Mouse (Mus musculus) urinary bladder, adult 18-20 months (tissue): ENCODE measurements around the gene Gm42742.

Experiments
- DNase-seq, 2 experiments: peaks; one replicate each; pipeline ENCODE4 v3.0.0; 2022; ENCODE audit warnings: low spot score in 2 of 2, mixed read lengths in 2 of 2

Gm42742 gene

GRCm38 (mm10) chr7:127020901-127021562, at the start of gene Gm42742, which contains the start of gene Prrt2:
Gm42742 (minus strand) TSS chr7:127021097.
Prrt2 (minus strand) TSS chr7:127021211.
- peak in 1 of 2 experiments; percentile 36 for DNase-seq

- DNase-seq: no peak
Measured at GRCm38 (mm10) chr7:127066317-127066716, 45.4 kb upstream of the Gm42742 start.

- DNase-seq: no peak
Measured at GRCm38 (mm10) chr7:127065538-127065937, 44.6 kb upstream of the Gm42742 start.

- no peak for DNase-seq
Measured at GRCm38 (mm10) chr7:127055026-127055585, 34.2 kb upstream of the Gm42742 start.

GRCm38 (mm10) chr7:127041851-127042672, 21.2 kb upstream of the Gm42742 start, which contains the start of gene Kif22:
Kif22 (minus strand) TSS chr7:127042471.
- DNase-seq: peak; percentile 82 to 87

- no peak for DNase-seq
Measured at GRCm38 (mm10) chr7:127031244-127031643, 10.3 kb upstream of the Gm42742 start.

GRCm38 (mm10) chr7:127030172-127030571, 9.3 kb upstream of the Gm42742 start:
- no peak for DNase-seq

GRCm38 (mm10) chr7:127027885-127028284, 7.0 kb upstream of the Gm42742 start:
- no peak for DNase-seq

- DNase-seq: peak; percentile 97 to 98
Measured at GRCm38 (mm10) chr7:127026984-127027726, 6.3 kb upstream of the Gm42742 start, which contains the start of gene Maz. Maz (minus strand) TSS chr7:127027037.

- DNase-seq: no peak
Measured at GRCm38 (mm10) chr7:127026616-127026983, 5.7 kb upstream of the Gm42742 start.

GRCm38 (mm10) chr7:127026161-127026600, 5.3 kb upstream of the Gm42742 start:
- DNase-seq: peak; percentile 45 to 59

- DNase-seq: peak in 1 of 2 experiments; percentile 31
Measured at GRCm38 (mm10) chr7:127025556-127026160, 4.8 kb upstream of the Gm42742 start.

- peak; percentile 59 to 68 for DNase-seq
Measured at GRCm38 (mm10) chr7:127024755-127025555, 4.1 kb upstream of the Gm42742 start.

- DNase-seq: no peak
Measured at GRCm38 (mm10) chr7:127023896-127024690, 3.2 kb upstream of the Gm42742 start.

GRCm38 (mm10) chr7:127023272-127023691, 2.4 kb upstream of the Gm42742 start:
- DNase-seq: no peak

GRCm38 (mm10) chr7:127022528-127023271, 1.8 kb upstream of the Gm42742 start:
- no peak for DNase-seq

- DNase-seq: no peak
Measured at GRCm38 (mm10) chr7:127021563-127022527, 948 bp upstream of the Gm42742 start.

GRCm38 (mm10) chr7:127020491-127020890, 406 bp downstream of the Gm42742 start:
- no peak for DNase-seq
